Mouse (Mus musculus): ENCODE measurements around the gene Ms4a4b.
"Not testable (repeated sequence)": the region's sequence is repeated elsewhere in the genome, so short reads cannot be mapped to it uniquely, and the experiment has no call there.

DNA sequence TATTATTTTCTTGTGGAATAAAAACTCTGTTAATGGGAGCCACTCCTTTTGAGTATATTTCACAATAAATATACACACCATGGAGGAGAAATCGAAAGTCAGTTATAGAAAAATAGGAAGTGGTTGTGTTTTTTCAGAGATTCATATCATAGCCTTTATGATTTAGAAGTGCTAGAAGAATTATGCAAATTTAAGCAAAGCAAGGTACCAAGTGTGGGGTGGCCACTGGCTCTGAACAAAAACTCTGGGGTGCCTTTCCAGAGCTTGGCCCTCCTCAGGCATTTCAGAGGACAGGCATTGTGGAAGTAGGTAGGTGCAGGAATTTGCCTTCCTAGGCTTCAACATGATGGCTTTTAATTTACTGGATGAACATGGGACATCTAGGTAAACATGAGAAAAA lies 53.9 kb downstream of the Ms4a4b start:
- not testable (repeated sequence) for TF ChIP-seq CTCF, EP300 (IDR thresholded peaks at IDR 0.05)
